Mouse (Mus musculus) forebrain, embryonic 11.5 days (tissue): ENCODE measurements around the gene Gapdh. TPM values are rescaled to one million over a fixed set of nuclear protein-coding genes. Genes with fewer than 3 reads are reported as not detected.

Source experiments
- ATAC-seq: fragments of 200-750 bp; cut with Nextera tagmentation; replicated peaks from 2 replicates; pipeline ENCODE4 v1.8.0; 2017; ENCODE audit warnings: moderate TSS enrichment; ENCODE audit not compliant: low FRiP score
- DNase-seq: peaks from one replicate; pipeline ENCODE4 v3.0.0-alpha.2; 2017; ENCODE audit warnings: low spot score
- H3K27ac ChIP-seq: fragments of 300-500 bp; sonication (generic); 2 replicates; pipeline ENCODE4 v1.5.1; 2014; ENCODE audit warnings: low read depth, low read length
- H3K27me3 ChIP-seq: fragments of 300-500 bp; sonication (generic); 2 replicates; pipeline ENCODE4 v1.6.1; 2014; ENCODE audit warnings: mild to moderate bottlenecking, low read length, mixed read lengths; ENCODE audit not compliant: control insufficient read depth, insufficient read depth
- H3K36me3 ChIP-seq: fragments of 300-500 bp; sonication (generic); 2 replicates; pipeline ENCODE4 v1.6.1; 2014; ENCODE audit warnings: mild to moderate bottlenecking, low read length, moderate library complexity, mixed read lengths; ENCODE audit not compliant: control insufficient read depth, insufficient read depth
- H3K4me1 ChIP-seq: fragments of 300-500 bp; sonication (generic); replicated peaks from 2 replicates; pipeline ENCODE4 v1.6.1; 2014; ENCODE audit warnings: low read length, mixed read lengths; ENCODE audit not compliant: control insufficient read depth, insufficient read depth
- H3K4me2 ChIP-seq: fragments of 300-500 bp; sonication (generic); 2 replicates; pipeline ENCODE4 v1.6.1; 2014; ENCODE audit warnings: low read depth, mild to moderate bottlenecking, low read length, moderate library complexity, mixed read lengths; ENCODE audit not compliant: severe bottlenecking
- H3K4me3 ChIP-seq: fragments of 300-500 bp; sonication (generic); 2 replicates; pipeline ENCODE4 v1.5.1; 2014; ENCODE audit warnings: low read depth, low read length
- H3K9ac ChIP-seq: fragments of 300-500 bp; sonication (generic); 2 replicates; pipeline ENCODE4 v1.6.1; 2014; ENCODE audit warnings: low read length
- H3K9me3 ChIP-seq: fragments of 300-500 bp; sonication (generic); 2 replicates; pipeline ENCODE4 v1.6.1; 2016; ENCODE audit warnings: low read length, mixed read lengths; ENCODE audit not compliant: control insufficient read depth
- WGBS: fragments of 180-500 bp; shearing (Covaris S2); extraction: QIAGEN DNeasy Blood & Tissue Kit; methylation state at CpG from one replicate; pipeline ENCODE4 v1.1.7; 2014; 5-methylcytosine and 5-hydroxymethylcytosine counted together
- polyA plus RNA-seq: library from polyadenylated mRNA; unstranded; fragments of >200 nt; fragmentation: Nextera tagmentation; extraction: Ambion mirVana; gene quantifications from 2 replicates; pipeline ENCODE4 v1.2.1, GENCODE M21; 2014

The Gapdh gene
- polyA plus RNA-seq, 1 experiment from 2014 or later: 2,700 TPM

- Histone ChIP-seq H3K36me3 (peaks cover 59% of the 10 kb centered on the region), H3K9ac (no peak overlapping the region), H3K27me3 (no peaks in the 10 kb centered on the region), H3K27ac (no peak overlapping the region), H3K9me3 (no peaks in the 10 kb centered on the region), H3K4me2 (no peak overlapping the region), H3K4me3 (no peak overlapping the region), H3K4me1 (no peaks in the 10 kb centered on the region)
- DNase-seq: peak; percentile 34
- 93% methylated on average over 7 of the region's 7 CpGs for WGBS
- ATAC-seq: no peak
Observed at GRCm38 (mm10) chr6:125179601-125180000, 13.3 kb upstream of the Gapdh start.

GRCm38 (mm10) chr6:125175469-125175868, 9.2 kb upstream of the Gapdh start:
- Histone ChIP-seq H3K27me3 (no peaks in the 10 kb centered on the region), H3K27ac (no peak overlapping the region), H3K4me2 (no peak overlapping the region), H3K9ac (no peak overlapping the region), H3K4me3 (no peak overlapping the region), H3K36me3 (peaks cover 64% of the 10 kb centered on the region), H3K9me3 (no peaks in the 10 kb centered on the region), H3K4me1 (no peaks in the 10 kb centered on the region)
- WGBS: 95% methylated on average over 5 of the region's 5 CpGs
- no peak for DNase-seq
- ATAC-seq: no peak

- ATAC-seq: no peak
- over 99% methylated on average over 7 of the region's 7 CpGs for WGBS
- H3K36me3 ChIP-seq: peaks cover 67% of the 10 kb centered on the region
Observed at GRCm38 (mm10) chr6:125173256-125173655, 7.0 kb upstream of the Gapdh start.

GRCm38 (mm10) chr6:125172474-125172873, 6.2 kb upstream of the Gapdh start:
- Histone ChIP-seq H3K9me3 (no peaks in the 10 kb centered on the region), H3K4me3 (no peak overlapping the region), H3K4me1 (peaks cover 3% of the 10 kb centered on the region), H3K36me3 (peaks cover 59% of the 10 kb centered on the region), H3K4me2 (no peak overlapping the region), H3K27ac (no peak overlapping the region), H3K9ac (no peak overlapping the region), H3K27me3 (no peaks in the 10 kb centered on the region)
- ATAC-seq: no peak
- WGBS: 85% methylated on average over 2 of the region's 2 CpGs
- no peak for DNase-seq

More at GRCm38 (mm10) chr6:125173256-125173655, 7.0 kb upstream of the Gapdh start:
- no peak for DNase-seq
- no peak overlapping the region for H3K9ac ChIP-seq
- H3K9me3 ChIP-seq: no peaks in the 10 kb centered on the region
- no peak overlapping the region for H3K27ac ChIP-seq
- H3K4me1 ChIP-seq: no peaks in the 10 kb centered on the region
- no peak overlapping the region for H3K4me3 ChIP-seq
- no peak overlapping the region for H3K4me2 ChIP-seq
- no peaks in the 10 kb centered on the region for H3K27me3 ChIP-seq

- no peak for ATAC-seq
- Histone ChIP-seq H3K27ac (no peak overlapping the region), H3K4me3 (no peak overlapping the region), H3K27me3 (no peaks in the 10 kb centered on the region), H3K9me3 (no peaks in the 10 kb centered on the region), H3K9ac (no peak overlapping the region), H3K4me1 (peaks cover 16% of the 10 kb centered on the region), H3K36me3 (peaks cover 46% of the 10 kb centered on the region), H3K4me2 (no peak overlapping the region)
- DNase-seq: no peak
- WGBS: 90% methylated on average over 6 of the region's 6 CpGs
Observed at GRCm38 (mm10) chr6:125170194-125170593, 3.9 kb upstream of the Gapdh start.

- WGBS: 92% methylated on average over 14 of the region's 14 CpGs
- no peak for DNase-seq
Observed at GRCm38 (mm10) chr6:125168086-125168485, 1.8 kb upstream of the Gapdh start.

GRCm38 (mm10) chr6:125166861-125167650, 789 bp upstream of the Gapdh start:
- Histone ChIP-seq H3K4me1 (peaks cover 26% of the 10 kb centered on the region), H3K4me2 (peak overlapping the region; percentile 76), H3K27me3 (no peaks in the 10 kb centered on the region), H3K9ac (peak overlapping the region; percentile 99), H3K9me3 (no peaks in the 10 kb centered on the region), H3K4me3 (peak overlapping the region; percentile 96; the same call in 1 of the 2 replicates), H3K27ac (peak overlapping the region; percentile 88), H3K36me3 (peaks cover 29% of the 10 kb centered on the region)
- 15% methylated on average over 10 of the region's 10 CpGs for WGBS
- DNase-seq (peak; percentile 75), ATAC-seq (no peak)

More at GRCm38 (mm10) chr6:125168086-125168485, 1.8 kb upstream of the Gapdh start:
- Histone ChIP-seq H3K9ac (no peak overlapping the region), H3K4me1 (peaks cover 25% of the 10 kb centered on the region), H3K36me3 (peaks cover 37% of the 10 kb centered on the region), H3K27ac (peak overlapping the region; percentile 88; the same call in 1 of the 2 replicates), H3K27me3 (no peaks in the 10 kb centered on the region), H3K9me3 (no peaks in the 10 kb centered on the region), H3K4me3 (no peak overlapping the region), H3K4me2 (no peak overlapping the region)
- no peak for ATAC-seq

GRCm38 (mm10) chr6:125165328-125165891, 857 bp downstream of the Gapdh start:
- H3K9me3 ChIP-seq: no peaks in the 10 kb centered on the region
- DNase-seq (peak; percentile 99), ATAC-seq (peak; percentile 91)
- peaks cover 26% of the 10 kb centered on the region for H3K4me1 ChIP-seq
- H3K36me3 ChIP-seq: peaks cover 18% of the 10 kb centered on the region
- H3K4me3 ChIP-seq: peak overlapping the region; percentile 96
- H3K4me2 ChIP-seq: peak overlapping the region; percentile 76
- under 1% methylated on average over 36 of the region's 36 CpGs for WGBS
- no peaks in the 10 kb centered on the region for H3K27me3 ChIP-seq
- peak overlapping the region; percentile 88 for H3K27ac ChIP-seq
- H3K9ac ChIP-seq: peak overlapping the region; percentile 99
